ENCODE assay signal across 8 mouse cellular contexts in genomic region chr13:43478586-43478985, GRCm38 (mm10). TPM values are rescaled to one million over a fixed set of nuclear protein-coding genes. Genes with fewer than 3 reads are reported as not detected.
DNase-seq lines count a peak whose midpoint lies in the region; ATAC-seq and TF ChIP-seq lines count a peak whose summit lies in the region.

No protein-coding gene starts in this region.

- DNase-seq in cerebellum, adult 18-20 months, result peak; percentile 26 to 47
- DNase-seq in cerebellum, adult 11 months, result no peak
- DNase-seq in forebrain, embryonic 11.5 days (ENCODE audit: low spot score), result no peak
- no peak for DNase-seq in thymus, postnatal 36 days
- DNase-seq in testis, postnatal 14 days (ENCODE audit: low spot score), result no peak

- H3K4me3 ChIP-seq in C2C12 (ENCODE audit: insufficient read depth, poor library complexity, severe bottlenecking) (peak overlapping the region; percentile 12), macrophage (ENCODE audit: inconsistent target) (peak overlapping the region; percentile 89)
- H3K4me3 ChIP-seq in forebrain, embryonic 11.5 days (ENCODE audit: low read depth, low read length), result peak overlapping the region; percentile 98
- H3K4me3 ChIP-seq in intestine, embryonic 15.5 days (replicated peaks), result peak overlapping the region; percentile 26

- H3K27me3 ChIP-seq in C2C12 (ENCODE audit: control insufficient read depth, insufficient read depth, insufficient read length), result no peaks in the 10 kb centered on the region
- H3K27me3 ChIP-seq in forebrain, embryonic 11.5 days (ENCODE audit: control insufficient read depth, insufficient read depth, low read length), result no peaks in the 10 kb centered on the region
- no peaks in the 10 kb centered on the region for H3K27me3 ChIP-seq in intestine, embryonic 15.5 days (replicated peaks)

- H3K79me3 ChIP-seq in C2C12 (ENCODE audit: low read depth), result peaks cover 67% of the 10 kb centered on the region

- peaks cover 7% of the 10 kb centered on the region; the same call in 1 of the 2 replicates for H3K4me1 ChIP-seq in forebrain, embryonic 11.5 days (replicated peaks; ENCODE audit: control insufficient read depth, insufficient read depth, low read length)
- H3K4me1 ChIP-seq in intestine, embryonic 15.5 days (replicated peaks), result peaks cover 27% of the 10 kb centered on the region

- H3K36me3 ChIP-seq in C2C12 (ENCODE audit: control insufficient read depth, insufficient read depth) (no peaks in the 10 kb centered on the region), macrophage (ENCODE audit: inconsistent target) (no peaks in the 10 kb centered on the region)
- no peaks in the 10 kb centered on the region for H3K36me3 ChIP-seq in forebrain, embryonic 11.5 days (ENCODE audit: control insufficient read depth, insufficient read depth, low read length)
- no peaks in the 10 kb centered on the region for H3K36me3 ChIP-seq in intestine, embryonic 15.5 days

- peak overlapping the region; percentile 57 for H3K9ac ChIP-seq in forebrain, embryonic 11.5 days (ENCODE audit: low read length)
- peak overlapping the region; percentile 17; the same call in 1 of the 2 replicates for H3K9ac ChIP-seq in intestine, embryonic 15.5 days

- H3K9me3 ChIP-seq in forebrain, embryonic 11.5 days (ENCODE audit: control insufficient read depth, low read length), result no peaks in the 10 kb centered on the region
- no peaks in the 10 kb centered on the region for H3K9me3 ChIP-seq in intestine, embryonic 15.5 days

- no peak for ATAC-seq in forebrain, embryonic 11.5 days (replicated peaks; ENCODE audit: low FRiP score)
- no peak for ATAC-seq in intestine, embryonic 15.5 days

- H3K27ac ChIP-seq in forebrain, embryonic 11.5 days (ENCODE audit: low read depth, low read length), result no peak overlapping the region
- H3K27ac ChIP-seq in intestine, embryonic 15.5 days, result no peak overlapping the region
- peak overlapping the region; percentile 14; the same call in 1 of the 2 replicates for H3K27ac ChIP-seq in macrophage

- peak overlapping the region; percentile 18 for H3ac ChIP-seq in C2C12 (ENCODE audit: control insufficient read depth, insufficient read length, low read depth)

- WGBS in forebrain, embryonic 11.5 days, result 41% methylated on average over 8 of the region's 8 CpGs
- WGBS in intestine, embryonic 15.5 days, result 7% methylated on average over 8 of the region's 8 CpGs
- WGBS in macrophage (ENCODE audit: missing documents), result 3% methylated on average over 8 of the region's 8 CpGs

- H3K4me2 ChIP-seq in forebrain, embryonic 11.5 days (ENCODE audit: low read depth, low read length, severe bottlenecking), result peak overlapping the region; percentile 58
- H3K4me2 ChIP-seq in intestine, embryonic 15.5 days (replicated peaks), result peak overlapping the region; percentile 71

- peaks cover 72% of the 10 kb centered on the region for H3K79me2 ChIP-seq in C2C12 (ENCODE audit: control insufficient read depth, insufficient read depth)
- peaks cover 68% of the 10 kb centered on the region for H3K79me2 ChIP-seq in macrophage (ENCODE audit: inconsistent target)

- TF ChIP-seq CTCF in C2C12 (IDR thresholded peaks at IDR 0.05; ENCODE audit: control insufficient read depth, insufficient read depth, insufficient read length), result no peak

TF ChIP-seq in C2C12, 6 proteins besides CTCF, POLR2A, EP300 and RAD21:
- TF ChIP-seq MAX (IDR thresholded peaks at IDR 0.05) (no peak), MYOG (IDR thresholded peaks at IDR 0.05; ENCODE audit: control insufficient read depth, extremely low read depth, insufficient read length) (no peak), MYOD1 (IDR thresholded peaks at IDR 0.05; ENCODE audit: control insufficient read depth, insufficient read length, low read depth) (no peak), CEBPB (IDR thresholded peaks at IDR 0.05; ENCODE audit: low read depth) (peak; percentile 19), USF1 (IDR thresholded peaks at IDR 0.05; ENCODE audit: low read depth) (no peak), FOSL1 (IDR thresholded peaks at IDR 0.05; ENCODE audit: insufficient read depth, low read length, poor library complexity, severe bottlenecking) (no peak)

RNA-seq across cellular contexts. Expression of gene Ranbp9, which starts 2.5 kb away (rescaled TPM):
- polyA plus RNA-seq in C2C12 (2012; fragmentation: generic; extraction: Trizol) (17.6 TPM), macrophage (2018) (44.6 to 53.4 TPM (median 47.4 TPM) in 3 replicates)
- polyA plus RNA-seq in forebrain, embryonic 11.5 days (2014; fragmentation: Nextera tagmentation; extraction: Ambion mirVana), result 12.5 and 15.3 TPM in 2 replicates
- 7.9 and 8.0 TPM in 2 replicates for polyA plus RNA-seq in intestine, embryonic 15.5 days (2015; fragmentation: Nextera tagmentation; extraction: Ambion mirVana)
- total RNA-seq in macrophage (2018; cell fraction: chromatin; rRNA removed), result 100 to 1,000 TPM in 15 of 26 experiments, 10 to 100 TPM in 11; 32.7 to 157 (median 118) TPM
- total RNA-seq in macrophage (2018; cell fraction: cytosol; rRNA removed), result 10 to 100 TPM; 33.7 to 62.4 (median 53.4) TPM
- total RNA-seq in macrophage (2018; cell fraction: nucleus; rRNA removed), result 100 to 1,000 TPM in 5 of 26 experiments, 10 to 100 TPM in 21; 29.6 to 123 (median 68.1) TPM

Comparison
In these comparisons a context has a peak if more than half of its experiments do, and no peak if none do; other contexts are left out.
1. DNase-seq: peak in cerebellum, adult 18-20 months (2 of 2); none in cerebellum, adult 11 months (single experiment), forebrain, embryonic 11.5 days (single experiment), thymus, postnatal 36 days (0 of 2) and testis, postnatal 14 days (single experiment).
2. H3K4me3 ChIP-seq: peak in every context shown above with its lines; median percentile 98 in forebrain, embryonic 11.5 days; 89 in macrophage; 26 in intestine, embryonic 15.5 days; 12 in C2C12.